Mouse (Mus musculus): ENCODE measurements around the gene Zfp607b. TPM values are rescaled to one million over a fixed set of nuclear protein-coding genes. Genes with fewer than 3 reads are reported as not detected.
A peak's percentile ranks its signal among the peaks of the same experiment; 100 is the strongest.

Zfp607b gene
- polyA plus RNA-seq, 1 experiment from 2014 or later = 4.6 TPM

GRCm38 (mm10) chr7:27658712-27659663 lies 30.2 kb upstream of the Zfp607b start:
- peaks cover 58% of the 10 kb centered on the region for H3K27me3 ChIP-seq
- H3K9ac ChIP-seq = no peak overlapping the region
- no peaks in the 10 kb centered on the region for H3K9me3 ChIP-seq (replicated peaks)
- no peak overlapping the region for H3K27ac ChIP-seq
- H3K4me2 ChIP-seq = no peak overlapping the region
- peaks cover 3% of the 10 kb centered on the region for H3K4me1 ChIP-seq
- WGBS = 60% methylated on average over 14 of the region's 14 CpGs
- peaks cover 26% of the 10 kb centered on the region for H3K36me3 ChIP-seq
- no peak overlapping the region for H3K4me3 ChIP-seq (replicated peaks)
- ATAC-seq (replicated peaks; ENCODE audit: low FRiP score) = no peak

GRCm38 (mm10) chr7:27662038-27662437 lies 27.1 kb upstream of the Zfp607b start:
- peaks cover 28% of the 10 kb centered on the region for H3K27me3 ChIP-seq
- no peak overlapping the region for H3K4me3 ChIP-seq (replicated peaks)
- peaks cover 35% of the 10 kb centered on the region for H3K36me3 ChIP-seq
- no peak for ATAC-seq (replicated peaks; ENCODE audit: low FRiP score)
- H3K9me3 ChIP-seq (replicated peaks) = no peaks in the 10 kb centered on the region
- no peak overlapping the region for H3K27ac ChIP-seq
- H3K4me1 ChIP-seq = no peaks in the 10 kb centered on the region
- 89% methylated on average over 4 of the region's 4 CpGs for WGBS
- H3K9ac ChIP-seq = no peak overlapping the region
- H3K4me2 ChIP-seq = no peak overlapping the region

GRCm38 (mm10) chr7:27673064-27673574 lies 16.0 kb upstream of the Zfp607b start:
- Histone ChIP-seq H3K9ac (peak overlapping the region; percentile 76), H3K4me3 (replicated peaks) (peak overlapping the region; percentile 83), H3K27ac (no peak overlapping the region), H3K27me3 (no peaks in the 10 kb centered on the region), H3K36me3 (peaks cover 27% of the 10 kb centered on the region), H3K4me2 (peak overlapping the region; percentile 94), H3K9me3 (replicated peaks) (no peaks in the 10 kb centered on the region), H3K4me1 (peaks cover 31% of the 10 kb centered on the region)
- peak; percentile 12; the same call in 1 of the 2 replicates for ATAC-seq (replicated peaks; ENCODE audit: low FRiP score)
- WGBS = 58% methylated on average over 9 of the region's 9 CpGs

GRCm38 (mm10) chr7:27673575-27674131 lies 15.5 kb upstream of the Zfp607b start:
- Histone ChIP-seq H3K9me3 (replicated peaks) (no peaks in the 10 kb centered on the region), H3K27me3 (no peaks in the 10 kb centered on the region), H3K4me2 (peak overlapping the region; percentile 94), H3K4me1 (peaks cover 31% of the 10 kb centered on the region), H3K36me3 (peaks cover 22% of the 10 kb centered on the region), H3K27ac (peak overlapping the region; percentile 94; the same call in 1 of the 2 replicates), H3K9ac (peak overlapping the region; percentile 76), H3K4me3 (replicated peaks) (peak overlapping the region; percentile 83)
- WGBS = 1% methylated on average over 51 of the region's 52 CpGs
- ATAC-seq (replicated peaks; ENCODE audit: low FRiP score) = peak; percentile 27

DNA sequence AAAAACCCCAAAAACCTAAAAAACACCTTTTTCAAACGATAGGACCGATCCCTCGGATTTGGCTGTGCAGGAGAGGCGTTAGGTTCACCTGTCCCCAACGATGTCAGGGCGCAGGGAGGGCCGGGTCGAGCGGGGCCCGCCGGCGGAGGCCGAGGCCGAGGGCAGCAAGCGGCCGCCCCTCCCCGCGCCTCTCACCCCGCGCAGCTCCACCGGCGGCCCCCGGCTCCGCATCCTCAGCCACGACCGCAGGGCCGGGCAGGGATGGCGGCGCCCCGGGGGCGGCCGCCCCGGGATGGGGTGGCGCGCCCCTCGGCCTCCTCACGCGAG lies 15.0 kb upstream of the Zfp607b start:
- 1% methylated on average over 38 of the region's 38 CpGs for WGBS
- no peaks in the 10 kb centered on the region for H3K27me3 ChIP-seq
- H3K4me2 ChIP-seq = peak overlapping the region; percentile 94
- H3K9me3 ChIP-seq (replicated peaks) = no peaks in the 10 kb centered on the region
- peak overlapping the region; percentile 94 for H3K27ac ChIP-seq
- no peak; the same call in 1 of the 2 replicates for ATAC-seq (replicated peaks; ENCODE audit: low FRiP score)
- peaks cover 21% of the 10 kb centered on the region for H3K36me3 ChIP-seq
- H3K4me1 ChIP-seq = peaks cover 31% of the 10 kb centered on the region
- H3K4me3 ChIP-seq (replicated peaks) = peak overlapping the region; percentile 83
- H3K9ac ChIP-seq = peak overlapping the region; percentile 76

DNA sequence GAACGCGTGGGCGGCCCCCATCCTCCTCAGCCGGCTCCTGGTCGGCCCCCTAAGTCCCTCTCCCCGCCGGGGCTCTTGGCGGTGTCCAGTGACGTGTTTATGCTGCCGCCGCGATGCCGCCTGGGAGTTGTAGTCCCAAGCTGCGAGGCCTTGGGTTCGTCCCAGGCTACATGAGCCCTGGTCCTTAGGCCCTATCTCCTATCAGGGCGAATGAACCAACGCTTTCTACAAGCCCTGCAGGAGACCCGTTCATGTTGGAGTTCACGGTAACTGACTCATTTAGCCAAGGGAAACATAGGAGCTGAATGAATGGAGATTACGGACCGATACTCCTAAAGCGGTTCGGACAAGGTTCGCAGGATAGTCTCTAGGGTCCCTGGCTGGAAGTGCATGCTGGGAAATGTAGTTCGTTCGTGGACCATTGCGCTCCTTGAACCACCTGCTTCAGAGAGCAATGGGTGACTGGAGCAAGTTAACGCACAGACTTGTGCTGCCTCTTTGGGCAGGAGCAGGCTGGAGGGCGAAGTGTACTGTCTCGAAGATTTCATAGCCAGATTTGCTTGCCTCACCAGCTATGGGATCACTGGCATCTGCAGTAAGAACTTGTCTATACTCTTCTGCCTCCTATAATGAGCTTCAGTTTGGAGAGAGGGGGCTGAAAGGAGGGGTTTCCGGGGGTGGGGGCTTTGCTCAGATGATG lies 14.5 kb upstream of the Zfp607b start, which contains the start of gene Map3k10:
Gene Map3k10 (minus strand): TSS at position 77 of the 700 bp plus-strand sequence.
- H3K4me1 ChIP-seq = peaks cover 31% of the 10 kb centered on the region
- under 1% methylated on average over 31 of the region's 31 CpGs for WGBS

GRCm38 (mm10) chr7:27675222-27675612 lies 13.9 kb upstream of the Zfp607b start:
- peaks cover 31% of the 10 kb centered on the region for H3K4me1 ChIP-seq
- WGBS = 34% methylated on average over 14 of the region's 14 CpGs
- no peaks in the 10 kb centered on the region for H3K9me3 ChIP-seq (replicated peaks)
- H3K27me3 ChIP-seq = no peaks in the 10 kb centered on the region
- H3K4me3 ChIP-seq (replicated peaks) = peak overlapping the region; percentile 83
- peak overlapping the region; percentile 94 for H3K4me2 ChIP-seq
- ATAC-seq (replicated peaks; ENCODE audit: low FRiP score) = no peak
- H3K36me3 ChIP-seq = peaks cover 16% of the 10 kb centered on the region; the same call in 1 of the 2 replicates
- no peak overlapping the region for H3K27ac ChIP-seq
- no peak overlapping the region for H3K9ac ChIP-seq

More for the DNA sequence above, 14.5 kb upstream of the Zfp607b start, which contains the start of gene Map3k10:
- peak within 1 kb of the TSS; percentile 76 for H3K9ac ChIP-seq
- no peaks in the 10 kb centered on the region for H3K9me3 ChIP-seq (replicated peaks)
- H3K27me3 ChIP-seq = no peaks in the 10 kb centered on the region
- peak; percentile 98 for ATAC-seq (replicated peaks; ENCODE audit: low FRiP score)
- H3K4me2 ChIP-seq = peak within 1 kb of the TSS; percentile 94
- peaks cover 21% of the 10 kb centered on the region; the same call in 1 of the 2 replicates for H3K36me3 ChIP-seq
- peak within 1 kb of the TSS; percentile 83 for H3K4me3 ChIP-seq (replicated peaks)
- H3K27ac ChIP-seq = peak within 1 kb of the TSS; percentile 94

- no peaks in the 10 kb centered on the region for H3K36me3 ChIP-seq
- no peak overlapping the region for H3K4me2 ChIP-seq
- ATAC-seq (replicated peaks; ENCODE audit: low FRiP score) = no peak
- H3K9me3 ChIP-seq (replicated peaks) = no peaks in the 10 kb centered on the region
- no peak overlapping the region for H3K4me3 ChIP-seq (replicated peaks)
- no peak overlapping the region for H3K27ac ChIP-seq
- 64% methylated on average over 2 of the region's 2 CpGs for WGBS
- no peak overlapping the region for H3K9ac ChIP-seq
- H3K4me1 ChIP-seq = peaks cover 8% of the 10 kb centered on the region
- no peaks in the 10 kb centered on the region for H3K27me3 ChIP-seq
These were observed 5.9 kb upstream of the Zfp607b start for GRCm38 (mm10) chr7:27683218-27683617.

DNA sequence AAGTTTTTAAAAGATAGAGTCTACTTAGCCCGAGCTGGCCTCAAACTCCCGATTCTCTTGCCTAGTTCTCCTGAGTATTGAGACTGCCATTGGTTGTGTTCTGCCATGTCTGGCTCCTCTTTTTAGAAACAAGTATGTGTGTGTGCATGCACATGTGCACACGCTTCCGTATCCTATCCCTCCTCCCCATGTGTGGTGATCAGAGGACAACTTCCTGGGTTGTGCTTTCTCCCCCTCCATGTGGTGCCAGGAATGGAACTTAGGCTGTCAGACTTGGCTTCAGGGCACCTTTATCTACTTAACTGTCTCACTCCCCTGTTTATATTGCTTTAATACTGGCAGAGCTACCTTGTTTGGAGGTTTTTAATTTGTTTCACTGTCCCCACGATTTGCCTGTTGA lies 3.9 kb upstream of the Zfp607b start:
- H3K4me1 ChIP-seq = peaks cover 17% of the 10 kb centered on the region
- H3K9me3 ChIP-seq (replicated peaks) = no peaks in the 10 kb centered on the region
- peak overlapping the region; percentile 25; the same call in 1 of the 2 replicates for H3K4me2 ChIP-seq
- H3K4me3 ChIP-seq (replicated peaks) = no peak overlapping the region
- H3K27ac ChIP-seq = no peak overlapping the region
- no peaks in the 10 kb centered on the region for H3K27me3 ChIP-seq
- H3K36me3 ChIP-seq = no peaks in the 10 kb centered on the region
- no peak overlapping the region for H3K9ac ChIP-seq
- 38% methylated on average over 5 of the region's 5 CpGs for WGBS
- ATAC-seq (replicated peaks; ENCODE audit: low FRiP score) = no peak

DNA sequence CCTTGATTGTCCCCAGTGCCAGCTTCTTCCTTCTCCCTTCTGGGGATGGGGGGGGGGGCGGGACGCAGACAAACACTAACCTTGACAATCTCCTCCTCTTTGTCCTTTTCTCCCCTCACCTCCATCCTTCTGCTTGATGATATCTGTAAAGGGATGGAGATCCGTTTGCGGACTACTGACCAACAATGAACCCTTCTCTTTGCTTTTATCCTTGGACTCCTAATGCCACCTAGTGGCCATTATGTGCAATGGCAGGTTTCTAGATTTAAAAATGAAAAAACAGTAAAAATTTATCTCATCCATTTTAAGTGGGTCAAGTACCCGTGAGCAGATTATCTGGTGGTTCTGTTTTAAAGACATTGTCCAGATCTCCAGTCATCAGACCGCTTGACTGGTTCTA lies 3.5 kb upstream of the Zfp607b start:
- Histone ChIP-seq H3K27me3 (no peaks in the 10 kb centered on the region), H3K4me1 (peaks cover 18% of the 10 kb centered on the region), H3K36me3 (no peaks in the 10 kb centered on the region), H3K4me3 (replicated peaks) (no peak overlapping the region), H3K27ac (no peak overlapping the region), H3K9ac (no peak overlapping the region), H3K4me2 (peak overlapping the region; percentile 25; the same call in 1 of the 2 replicates), H3K9me3 (replicated peaks) (no peaks in the 10 kb centered on the region)
- no peak for ATAC-seq (replicated peaks; ENCODE audit: low FRiP score)
- 0% methylated on average over 6 of the region's 6 CpGs for WGBS

GRCm38 (mm10) chr7:27687043-27687442 lies 2.1 kb upstream of the Zfp607b start:
- H3K9ac ChIP-seq = no peak overlapping the region
- no peaks in the 10 kb centered on the region for H3K9me3 ChIP-seq (replicated peaks)
- H3K4me2 ChIP-seq = no peak overlapping the region
- H3K4me3 ChIP-seq (replicated peaks) = no peak overlapping the region
- H3K36me3 ChIP-seq = no peaks in the 10 kb centered on the region
- H3K27ac ChIP-seq = no peak overlapping the region
- ATAC-seq (replicated peaks; ENCODE audit: low FRiP score) = no peak
- no peaks in the 10 kb centered on the region for H3K27me3 ChIP-seq
- WGBS = 88% methylated on average over 1 of the region's 1 CpGs
- peaks cover 18% of the 10 kb centered on the region for H3K4me1 ChIP-seq
